Mouse (Mus musculus) intestine, postnatal 0 days (tissue): Measurements from ENCODE around the gene 1700067K01Rik. TPM values are rescaled to one million over a fixed set of nuclear protein-coding genes. Genes with fewer than 3 reads are reported as not detected.
A peak's percentile ranks its signal among the peaks of the same experiment; 100 is the strongest.
"Not testable (repeated sequence)": the region's sequence is repeated elsewhere in the genome, so short reads cannot be mapped to it uniquely, and the experiment has no call there.

ENCODE experiments used
- ATAC-seq: fragments of 200-750 bp; cut with Nextera tagmentation; 2 replicates; pipeline ENCODE4 v1.8.0; 2017; ENCODE audit warnings: mild to moderate bottlenecking, moderate TSS enrichment, moderate library complexity
- H3K27ac ChIP-seq: fragments of 300-500 bp; sonication (generic); 2 replicates; pipeline ENCODE4 v1.5.1; 2014; ENCODE audit warnings: mild to moderate bottlenecking, low read depth, low read length, moderate library complexity
- H3K27me3 ChIP-seq: fragments of 300-500 bp; sonication (generic); replicated peaks from 2 replicates; pipeline ENCODE4 v1.6.1; 2014; ENCODE audit warnings: low read length, mixed read lengths; ENCODE audit not compliant: control insufficient read depth, insufficient read depth
- H3K36me3 ChIP-seq: fragments of 300-500 bp; sonication (generic); 2 replicates; pipeline ENCODE4 v1.6.1; 2014; ENCODE audit warnings: mild to moderate bottlenecking, moderate library complexity; ENCODE audit not compliant: control insufficient read depth, insufficient read depth
- H3K4me1 ChIP-seq: fragments of 300-500 bp; sonication (generic); replicated peaks from 2 replicates; pipeline ENCODE4 v1.6.1; 2014; ENCODE audit warnings: antibody characterized with exemption, low read length, mixed read lengths; ENCODE audit not compliant: control insufficient read depth, insufficient read depth
- H3K4me2 ChIP-seq: fragments of 300-500 bp; sonication (generic); replicated peaks from 2 replicates; pipeline ENCODE4 v1.6.1; 2014; ENCODE audit warnings: low read depth, mild to moderate bottlenecking, moderate library complexity
- H3K4me3 ChIP-seq: fragments of 300-500 bp; sonication (generic); 2 replicates; pipeline ENCODE4 v1.5.1; 2014; ENCODE audit warnings: low read depth, low read length
- H3K9ac ChIP-seq: fragments of 300-500 bp; sonication (generic); 2 replicates; pipeline ENCODE4 v1.6.1; 2014; ENCODE audit warnings: mild to moderate bottlenecking, low read depth, low read length
- H3K9me3 ChIP-seq: fragments of 300-500 bp; sonication (generic); 2 replicates; pipeline ENCODE4 v1.6.1; 2016; ENCODE audit warnings: mixed run types; ENCODE audit not compliant: control insufficient read depth
- CTCF ChIP-seq: sonication (generic); IDR thresholded peaks from 2 replicates; pipeline ENCODE4 v1.5.1; 2016; ENCODE audit warnings: low read depth, mild to moderate bottlenecking, control low read depth, antibody characterized with exemption, moderate library complexity
- WGBS: fragments of 180-500 bp; shearing (Covaris S2); extraction: QIAGEN DNeasy Blood & Tissue Kit; methylation state at CpG from one replicate; pipeline ENCODE4 v1.1.7; 2014; 5-methylcytosine and 5-hydroxymethylcytosine counted together
- polyA plus RNA-seq: library from polyadenylated mRNA; unstranded; fragments of >200 nt; fragmentation: Nextera tagmentation; extraction: Ambion mirVana; gene quantifications from 2 replicates; pipeline ENCODE4 v1.2.1, GENCODE M21; 2015

The 1700067K01Rik gene
- polyA plus RNA-seq, 1 experiment from 2014 or later = 0.86 TPM

DNA sequence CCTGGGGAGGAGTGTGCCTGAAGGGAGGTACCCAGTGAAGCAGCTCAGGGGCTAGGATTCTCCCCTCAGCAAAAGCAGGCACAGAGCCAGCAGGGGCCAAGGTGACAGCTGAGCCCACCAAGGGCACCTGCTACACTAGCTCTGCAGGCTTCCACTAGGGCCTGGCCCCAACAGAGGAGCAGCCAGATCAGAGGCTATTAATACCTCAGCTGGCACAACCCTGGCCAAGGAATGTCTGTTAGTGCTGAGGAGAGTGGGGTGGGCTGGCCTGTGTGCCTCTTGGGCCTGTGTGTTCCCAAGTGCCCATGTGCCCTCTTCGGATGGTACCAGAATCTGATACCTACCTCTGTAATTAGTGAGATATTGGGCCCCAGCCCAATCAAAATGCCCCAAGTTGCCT is 21.1 kb upstream of the 1700067K01Rik start:
- Histone ChIP-seq H3K4me1 (no peaks in the 10 kb centered on the region), H3K27ac (no peak overlapping the region), H3K4me3 (no peak overlapping the region), H3K9ac (no peak overlapping the region), H3K27me3 (no peaks in the 10 kb centered on the region), H3K4me2 (no peak overlapping the region), H3K36me3 (peaks cover 28% of the 10 kb centered on the region), H3K9me3 (no peaks in the 10 kb centered on the region)
- no peak for TF ChIP-seq CTCF
- 96% methylated on average over 1 of the region's 1 CpGs for WGBS
- ATAC-seq = no peak

DNA sequence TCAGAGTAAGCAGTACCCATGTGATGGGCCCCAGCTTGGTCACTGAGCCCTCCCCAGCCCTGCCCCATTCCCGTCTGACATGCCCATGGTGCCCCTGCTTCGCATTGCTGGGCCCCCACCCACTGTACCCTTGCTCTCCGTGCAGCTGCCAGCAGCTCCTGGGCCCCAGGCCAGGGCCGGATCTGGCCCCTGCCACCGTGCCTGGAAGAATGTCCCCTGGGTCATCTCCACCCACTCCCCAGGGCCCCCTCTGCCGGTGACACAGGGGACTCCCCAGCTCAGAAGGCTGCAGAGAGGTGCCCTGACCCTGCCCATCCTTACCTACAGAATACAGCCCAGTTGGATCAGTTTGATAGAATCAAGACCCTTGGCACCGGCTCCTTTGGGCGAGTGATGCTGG is 20.5 kb upstream of the 1700067K01Rik start:
- no peak overlapping the region for H3K4me2 ChIP-seq
- H3K27ac ChIP-seq = no peak overlapping the region
- no peaks in the 10 kb centered on the region for H3K4me1 ChIP-seq
- no peaks in the 10 kb centered on the region for H3K9me3 ChIP-seq
- H3K4me3 ChIP-seq = no peak overlapping the region
- WGBS = 76% methylated on average over 8 of the region's 8 CpGs
- no peak for ATAC-seq
- H3K9ac ChIP-seq = no peak overlapping the region
- no peak for TF ChIP-seq CTCF
- peaks cover 29% of the 10 kb centered on the region for H3K36me3 ChIP-seq
- H3K27me3 ChIP-seq = no peaks in the 10 kb centered on the region

DNA sequence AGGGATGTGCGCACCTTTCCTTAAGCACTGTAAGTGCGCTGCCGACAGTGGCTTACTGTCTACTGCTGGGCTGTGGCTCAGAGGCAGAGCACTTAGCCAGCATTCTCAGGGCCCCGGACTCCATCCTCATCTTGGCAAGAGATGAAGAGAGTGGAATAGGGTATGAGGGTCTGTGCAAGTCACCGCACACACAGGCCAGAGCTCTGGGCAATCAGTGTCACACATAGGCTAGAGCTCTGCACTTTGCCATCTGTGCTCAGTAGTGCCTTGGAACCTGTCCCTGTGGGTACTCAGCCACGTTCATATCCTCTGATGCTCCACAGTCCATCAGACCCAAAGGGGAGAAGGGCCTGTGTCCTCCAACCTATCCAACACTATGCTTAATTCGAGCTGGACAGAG is 19.8 kb upstream of the 1700067K01Rik start:
- no peaks in the 10 kb centered on the region for H3K4me1 ChIP-seq
- H3K27ac ChIP-seq = no peak overlapping the region
- H3K4me3 ChIP-seq = no peak overlapping the region
- TF ChIP-seq CTCF = no peak
- no peak overlapping the region for H3K9ac ChIP-seq
- no peak overlapping the region for H3K4me2 ChIP-seq
- H3K36me3 ChIP-seq = peaks cover 35% of the 10 kb centered on the region
- no peaks in the 10 kb centered on the region for H3K27me3 ChIP-seq
- 0 out of 2 replicates have a peak, but pooled peaks have one; percentile 26 for ATAC-seq
- H3K9me3 ChIP-seq = no peaks in the 10 kb centered on the region
- 95% methylated on average over 7 of the region's 7 CpGs for WGBS

DNA sequence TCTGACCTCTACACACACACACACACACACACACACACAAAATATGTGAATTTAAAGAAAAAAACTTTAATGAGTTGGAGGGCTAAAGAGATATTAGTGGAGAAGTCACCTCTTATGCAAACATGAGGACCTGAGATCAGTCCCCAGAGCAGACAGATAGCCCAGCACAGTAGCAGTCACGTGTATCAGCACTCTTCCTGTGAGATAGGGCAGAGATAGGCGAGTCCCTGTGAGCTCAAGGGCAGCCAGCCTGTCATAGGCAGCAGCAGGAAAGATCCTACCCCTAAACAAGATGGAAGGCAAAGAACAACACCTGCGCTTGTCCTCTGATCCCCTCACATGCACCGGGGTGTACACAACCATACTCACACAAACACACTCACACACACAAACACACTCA is 18.9 kb upstream of the 1700067K01Rik start:
- H3K4me1 ChIP-seq = no peaks in the 10 kb centered on the region
- no peak for ATAC-seq
- WGBS = 72% methylated on average over 4 of the region's 4 CpGs
- no peaks in the 10 kb centered on the region for H3K9me3 ChIP-seq
- no peaks in the 10 kb centered on the region for H3K27me3 ChIP-seq
- no peak for TF ChIP-seq CTCF
- H3K4me2 ChIP-seq = no peak overlapping the region
- peaks cover 45% of the 10 kb centered on the region for H3K36me3 ChIP-seq
- no peak overlapping the region; the same call in 1 of the 2 replicates for H3K27ac ChIP-seq
- no peak overlapping the region for H3K4me3 ChIP-seq
- no peak overlapping the region for H3K9ac ChIP-seq

DNA sequence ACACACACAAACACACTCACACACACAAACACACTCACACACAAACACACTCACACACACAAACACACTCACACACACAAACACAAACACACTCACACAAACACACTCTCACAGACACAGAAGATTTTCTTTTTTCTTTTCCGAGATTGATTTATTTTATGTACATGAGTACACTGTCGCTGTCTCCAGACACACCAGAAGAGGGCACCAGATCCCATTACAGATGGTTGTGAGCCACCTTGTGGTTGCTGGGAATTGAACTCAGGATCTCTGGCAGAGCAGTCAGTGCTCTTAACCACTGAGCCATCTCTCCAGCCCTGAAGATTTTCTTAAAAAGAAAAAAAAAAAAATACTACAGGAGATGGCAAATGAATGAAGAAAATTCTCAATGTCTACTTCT is 18.1 kb upstream of the 1700067K01Rik start:
- H3K27me3 ChIP-seq, ATAC-seq, H3K9me3 ChIP-seq, H3K4me3 ChIP-seq, H3K27ac ChIP-seq, H3K4me1 ChIP-seq, H3K4me2 ChIP-seq, H3K9ac ChIP-seq: not testable (repeated sequence)
- WGBS = 99% methylated on average over 2 of the region's 2 CpGs
- TF ChIP-seq CTCF = peak; percentile 48
- peaks cover 52% of the 10 kb centered on the region for H3K36me3 ChIP-seq

DNA sequence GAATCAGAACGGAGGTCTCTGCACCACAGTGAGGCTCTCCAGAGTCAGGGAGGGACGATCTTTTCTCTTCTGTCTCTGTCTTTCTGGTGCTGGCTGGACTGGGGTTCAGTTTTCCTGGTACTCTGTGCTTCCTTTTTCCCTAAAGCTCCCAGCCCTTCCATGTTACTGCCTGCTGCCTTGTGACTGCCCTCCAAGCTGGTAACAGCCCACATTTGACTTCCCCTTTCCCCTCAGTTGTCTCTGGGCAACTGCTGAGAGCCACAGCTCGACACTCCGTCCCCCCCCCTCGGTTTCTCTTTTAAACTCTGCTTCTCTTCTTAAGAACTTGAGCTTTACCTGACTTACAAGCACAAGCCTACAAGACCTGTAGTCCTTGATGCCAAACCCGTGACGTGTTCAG is 12.1 kb upstream of the 1700067K01Rik start:
- TF ChIP-seq CTCF = no peak
- Histone ChIP-seq H3K36me3 (peaks cover 64% of the 10 kb centered on the region), H3K4me2 (no peak overlapping the region), H3K9me3 (no peaks in the 10 kb centered on the region), H3K9ac (no peak overlapping the region), H3K4me3 (no peak overlapping the region), H3K27me3 (no peaks in the 10 kb centered on the region), H3K4me1 (no peaks in the 10 kb centered on the region), H3K27ac (no peak overlapping the region)
- 85% methylated on average over 7 of the region's 7 CpGs for WGBS
- no peak for ATAC-seq

DNA sequence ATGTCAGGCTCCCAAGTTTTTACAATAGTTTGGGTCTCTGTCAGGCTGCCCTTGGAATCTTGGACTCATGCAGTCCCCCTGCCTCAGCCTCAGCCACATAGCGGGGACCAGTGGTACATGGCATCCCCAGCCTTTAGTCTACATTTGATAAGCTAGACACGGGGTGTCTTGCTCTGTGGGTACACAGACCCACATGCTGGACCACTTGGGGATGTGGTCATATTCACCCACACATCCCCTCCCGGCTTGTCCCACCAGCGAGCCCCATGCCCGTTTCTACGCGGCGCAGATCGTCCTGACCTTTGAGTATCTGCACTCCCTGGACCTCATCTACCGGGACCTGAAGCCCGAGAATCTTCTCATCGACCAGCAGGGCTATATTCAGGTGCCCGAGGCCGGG is 11.1 kb upstream of the 1700067K01Rik start:
- WGBS = 93% methylated on average over 14 of the region's 14 CpGs
- H3K4me2 ChIP-seq = no peak overlapping the region
- no peak overlapping the region for H3K27ac ChIP-seq
- H3K4me1 ChIP-seq = no peaks in the 10 kb centered on the region
- H3K9ac ChIP-seq = no peak overlapping the region
- H3K4me3 ChIP-seq = no peak overlapping the region
- no peak for ATAC-seq
- no peaks in the 10 kb centered on the region for H3K27me3 ChIP-seq
- no peak for TF ChIP-seq CTCF
- H3K9me3 ChIP-seq = no peaks in the 10 kb centered on the region
- peaks cover 64% of the 10 kb centered on the region for H3K36me3 ChIP-seq
